Mouse (Mus musculus) heart, adult 2 months (tissue): Measurements from ENCODE around the gene Car8. TPM values are rescaled to one million over a fixed set of nuclear protein-coding genes. Genes with fewer than 3 reads are reported as not detected.
"Not testable (repeated sequence)": the region's sequence is repeated elsewhere in the genome, so short reads cannot be mapped to it uniquely, and the experiment has no call there.

Experiments used
- DNase-seq, 2 experiments: peaks; one replicate each; pipeline ENCODE4 v3.0.0; 2021
- H3K27ac ChIP-seq: fragments of 200-600 bp; 2 replicates; pipeline ENCODE4 v1.8.1; 2022
- H3K27me3 ChIP-seq: fragments of 200-500 bp; 2 replicates; pipeline ENCODE4 v1.6.1; 2012; ENCODE audit warnings: mild to moderate bottlenecking, low read length, inconsistent platforms, mixed read lengths; ENCODE audit not compliant: control insufficient read depth, insufficient read depth
- H3K36me3 ChIP-seq: fragments of 200-500 bp; 2 replicates; pipeline ENCODE4 v1.6.1; 2012; ENCODE audit warnings: low read length, inconsistent platforms; ENCODE audit not compliant: control insufficient read depth, insufficient read depth
- H3K4me1 ChIP-seq: fragments of 200-500 bp; 2 replicates; pipeline ENCODE4 v1.6.1; 2011; ENCODE audit warnings: low read length; ENCODE audit not compliant: control insufficient read depth, insufficient read depth
- H3K4me3 ChIP-seq: fragments of 200-600 bp; 2 replicates; pipeline ENCODE4 v1.8.1; 2022
- H3K79me2 ChIP-seq: fragments of 200-500 bp; replicated peaks from 2 replicates; pipeline ENCODE4 v1.6.1; 2012; ENCODE audit warnings: mild to moderate bottlenecking, inconsistent platforms, low read length, moderate library complexity, mixed read lengths; ENCODE audit not compliant: control insufficient read depth, insufficient read depth
- H3K9ac ChIP-seq: fragments of 200-500 bp; 2 replicates; pipeline ENCODE4 v1.6.1; 2012; ENCODE audit warnings: low read depth, mild to moderate bottlenecking, control low read depth, inconsistent platforms, low read length, mixed read lengths
- CTCF ChIP-seq: fragments of 200-600 bp; IDR thresholded peaks from 2 replicates; pipeline ENCODE4 v1.8.1; 2022; ENCODE audit warnings: antibody characterized with exemption, mild to moderate bottlenecking, moderate library complexity
- EP300 ChIP-seq: fragments of 200-500 bp; IDR thresholded peaks from 2 replicates; pipeline ENCODE4 v1.6.1; 2011; ENCODE audit warnings: low read depth, low read length, control low read depth; ENCODE audit not compliant: insufficient read depth
- POLR2A ChIP-seq: fragments of 200-500 bp; IDR thresholded peaks from 2 replicates; pipeline ENCODE4 v1.6.1; 2011; ENCODE audit warnings: mild to moderate bottlenecking, low read depth, low read length, control low read depth; ENCODE audit not compliant: insufficient read depth
- WGBS: fragments of 180-500 bp; shearing (Covaris S2); methylation state at CpG from one replicate; pipeline ENCODE4 v1.1.7; 2018; 5-methylcytosine and 5-hydroxymethylcytosine counted together
- intact Hi-C: fragments of 180-260 bp; cut with DNase I; formaldehyde crosslinking; loops from one replicate; pipeline ENCODE4 v1.15.1; 2025
- microRNA-seq, 2 experiments: library from miRNA; unstranded; fragments of <30 nt; microRNA quantifications; one replicate each; pipeline ENCODE4 v1.2.0; 2021
- polyA plus RNA-seq: library from polyadenylated mRNA; depleted of rRNA; stranded (reverse); fragments of >200 nt; gene quantifications from 2 replicates; pipeline ENCODE4 v1.2.3, GENCODE M21; 2012
- total RNA-seq, 2 experiments: library from RNA; stranded (reverse); gene quantifications; 2 replicates each; pipeline ENCODE4 v1.2.3; 2021

Gene Car8
- total and polyA plus RNA-seq, 3 experiments: 3.3 to 12.1 (median 9.4) TPM

- no peak for DNase-seq
- Histone ChIP-seq H3K79me2 (no peaks in the 10 kb centered on the region), H3K27me3 (no peaks in the 10 kb centered on the region), H3K27ac (no peak overlapping the region), H3K36me3 (no peaks in the 10 kb centered on the region), H3K4me3 (no peak overlapping the region), H3K4me1 (no peaks in the 10 kb centered on the region), H3K9ac (no peak overlapping the region)
- intact Hi-C loops: no loop called here
- TF ChIP-seq POLR2A (no peak), EP300 (no peak), CTCF (no peak)
- 94% methylated on average over 4 of the region's 4 CpGs for WGBS
Measured at GRCm38 (mm10) chr4:8098084-8098483, 140.8 kb downstream of the Car8 start.

GRCm38 (mm10) chr4:8097683-8098082 lies 141.2 kb downstream of the Car8 start:
- no peaks in the 10 kb centered on the region for H3K4me1 ChIP-seq
- H3K36me3 ChIP-seq: no peaks in the 10 kb centered on the region
- no peak overlapping the region for H3K27ac ChIP-seq
- no peaks in the 10 kb centered on the region for H3K79me2 ChIP-seq
- H3K27me3 ChIP-seq: no peaks in the 10 kb centered on the region
- no peak overlapping the region for H3K4me3 ChIP-seq
- H3K9ac ChIP-seq: no peak overlapping the region
- intact Hi-C loops: no loop called here
- WGBS: 80% methylated on average over 3 of the region's 3 CpGs
- DNase-seq: no peak
- TF ChIP-seq CTCF: no peak
- no peak for TF ChIP-seq EP300
- no peak for TF ChIP-seq POLR2A

- DNase-seq, H3K4me3 ChIP-seq, H3K27ac ChIP-seq, intact Hi-C loops, H3K27me3 ChIP-seq, H3K79me2 ChIP-seq, H3K4me1 ChIP-seq, H3K36me3 ChIP-seq, H3K9ac ChIP-seq: not testable (repeated sequence)
- WGBS: 89% methylated on average over 3 of the region's 3 CpGs
Measured at GRCm38 (mm10) chr4:8093566-8093965, 145.3 kb downstream of the Car8 start.

Small RNA genes lying within 50 kb of the gene (microRNA-seq; reads per million reads assigned to microRNA genes)
- 0 reads per million in 2 experiments for gene Gm25355
